ENCODE assay signal across 1 mouse cellular context in the genomic region with DNA sequence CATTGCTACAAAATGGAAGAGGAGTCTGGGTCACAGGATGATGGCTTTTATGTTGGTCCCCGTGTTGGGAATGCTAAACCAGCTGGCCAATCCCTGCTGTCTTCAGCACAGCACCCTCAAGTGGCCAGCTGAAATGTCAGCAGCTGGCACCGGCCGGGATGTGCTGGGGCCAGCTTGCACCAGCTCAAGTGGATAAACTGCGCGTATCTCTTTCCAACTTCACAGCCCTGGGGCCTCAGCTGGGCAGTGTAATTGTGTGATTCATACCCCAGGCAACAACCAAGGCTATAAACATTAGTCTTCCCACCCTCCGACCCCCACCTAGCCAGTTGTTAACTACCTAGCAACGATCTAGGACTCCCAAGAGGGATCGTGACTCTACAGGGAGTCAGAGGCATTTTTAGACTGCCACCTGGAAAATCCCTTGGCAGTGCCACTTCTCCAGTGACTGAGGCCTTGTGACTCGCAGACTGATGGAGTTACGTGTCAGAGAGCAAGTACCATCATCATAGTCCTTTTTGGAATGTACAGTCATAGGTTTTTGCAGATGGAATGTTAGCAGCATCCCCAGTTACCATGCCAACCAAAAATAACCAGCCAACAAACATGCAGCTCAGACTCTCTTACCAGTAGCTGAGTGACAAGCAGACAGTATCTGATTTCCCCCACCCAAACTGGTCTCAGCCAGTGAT.
TF ChIP-seq lines count a peak whose summit lies in the region.

No protein-coding gene starts in this region.

TF ChIP-seq in CH12.LX, 34 proteins besides CTCF, POLR2A, EP300 and RAD21 (continued from another document):
- TF ChIP-seq GABPA (IDR thresholded peaks at IDR 0.05; ENCODE audit: insufficient replicate concordance, low read depth, low read length) (no peak), JUND (conservative IDR thresholded peaks at IDR 0.05; ENCODE audit: low read depth, low read length) (no peak), MYC (IDR thresholded peaks at IDR 0.05; ENCODE audit: low read depth, low read length) (no peak), ETS1 (conservative IDR thresholded peaks at IDR 0.05; ENCODE audit: low read depth, low read length) (no peak), NRF1 (IDR thresholded peaks at IDR 0.05; ENCODE audit: low read depth, low read length) (no peak), MAFK (IDR thresholded peaks at IDR 0.05; ENCODE audit: insufficient replicate concordance, low read length) (no peak), USF1 (IDR thresholded peaks at IDR 0.05; ENCODE audit: low read depth, low read length) (no peak), CHD2 (IDR thresholded peaks at IDR 0.05; ENCODE audit: low read length) (no peak), MAX (IDR thresholded peaks at IDR 0.05; ENCODE audit: low read length) (no peak), ZKSCAN1 (IDR thresholded peaks at IDR 0.05; ENCODE audit: borderline replicate concordance, low read depth, low read length) (no peak), POLR2AphosphoS2 (IDR thresholded peaks at IDR 0.05; ENCODE audit: low read depth, low read length) (no peak), TBP (conservative IDR thresholded peaks at IDR 0.05; ENCODE audit: low read depth, low read length) (no peak)
